Mouse (Mus musculus) embryonic fibroblast, embryonic 13.5 days (primary cell): ENCODE data around the gene Padi1.

Experiments
- CTCF ChIP-seq: IDR thresholded peaks from 2 replicates; pipeline ENCODE4 v1.5.1; 2011; ENCODE audit warnings: mild to moderate bottlenecking, control low read depth, low read length, moderate library complexity, borderline replicate concordance; ENCODE audit not compliant: insufficient read depth
- POLR2A ChIP-seq: IDR thresholded peaks from 2 replicates; pipeline ENCODE4 v1.6.1; 2011; ENCODE audit warnings: low read depth, mild to moderate bottlenecking, control low read depth, low read length, moderate library complexity

GRCm38 (mm10) chr4:140821988-140822387, 23.6 kb downstream of the Padi1 start:
- TF ChIP-seq POLR2A (no peak), CTCF (no peak)
